Mouse (Mus musculus) myocyte (in vitro differentiated cells): Measurements from ENCODE around the gene Skint8. TPM values are rescaled to one million over a fixed set of nuclear protein-coding genes. Genes with fewer than 3 reads are reported as not detected.
"Not testable (repeated sequence)": the region's sequence is repeated elsewhere in the genome, so short reads cannot be mapped to it uniquely, and the experiment has no call there.

ENCODE experiments used
- H3K27me3 ChIP-seq: one replicate; pipeline ENCODE4 v1.6.1; 2011; ENCODE audit not compliant: control insufficient read depth, insufficient read depth, insufficient read length
- H3K36me3 ChIP-seq: one replicate; pipeline ENCODE4 v1.6.1; 2011; ENCODE audit not compliant: control insufficient read depth, insufficient read depth
- H3K4me2 ChIP-seq: one replicate; pipeline ENCODE4 v1.6.1; 2011; ENCODE audit warnings: low read depth, control low read depth
- H3K4me3 ChIP-seq: one replicate; pipeline ENCODE4 v1.5.1; 2011; ENCODE audit warnings: mild to moderate bottlenecking, control low read depth, moderate library complexity
- H3K79me2 ChIP-seq: one replicate; pipeline ENCODE4 v1.6.1; 2011; ENCODE audit not compliant: control insufficient read depth, insufficient read depth
- H3ac ChIP-seq: one replicate; pipeline ENCODE4 v1.6.1; 2011; ENCODE audit not compliant: control insufficient read depth, insufficient read length
- CEBPB ChIP-seq: IDR thresholded peaks from 2 replicates; pipeline ENCODE4 v1.6.1; 2011; ENCODE audit warnings: mild to moderate bottlenecking, moderate library complexity; ENCODE audit not compliant: poor library complexity, insufficient read depth, severe bottlenecking
- E2F4 ChIP-seq: IDR thresholded peaks from one replicate; pipeline ENCODE4 v1.6.1; 2011; ENCODE audit warnings: mild to moderate bottlenecking, control low read depth, moderate library complexity; ENCODE audit not compliant: insufficient read depth
- MAX ChIP-seq: IDR thresholded peaks from one replicate; pipeline ENCODE4 v1.6.1; 2011; ENCODE audit warnings: low read depth, mild to moderate bottlenecking, control low read depth
- MYOD1 ChIP-seq, 3 experiments: IDR thresholded peaks; one replicate each; pipeline ENCODE4 v1.6.1; 2011; ENCODE audit warnings: control low read depth in 2 of 3, low read depth in 2 of 3, mild to moderate bottlenecking in 2 of 3, moderate library complexity in 1 of 3; ENCODE audit not compliant: insufficient read length in 2 of 3, control insufficient read depth in 1 of 3
- MYOG ChIP-seq, 3 experiments: IDR thresholded peaks; one replicate each; pipeline ENCODE4 v1.6.1; 2011; ENCODE audit warnings: control low read depth in 2 of 3, low read depth in 2 of 3, mild to moderate bottlenecking in 2 of 3; ENCODE audit not compliant: insufficient read length in 2 of 3, control insufficient read depth in 1 of 3, insufficient read depth in 1 of 3
- POLR2A ChIP-seq: IDR thresholded peaks from one replicate; pipeline ENCODE4 v1.6.1; 2011; ENCODE audit warnings: low read depth, mild to moderate bottlenecking, control low read depth, moderate library complexity; ENCODE audit not compliant: insufficient read length
- POLR2AphosphoS2 ChIP-seq: IDR thresholded peaks from one replicate; pipeline ENCODE4 v1.6.1; 2011; ENCODE audit warnings: low read depth, control low read depth; ENCODE audit not compliant: insufficient read length
- REST ChIP-seq: IDR thresholded peaks from one replicate; pipeline ENCODE4 v1.6.1; 2011; ENCODE audit warnings: mild to moderate bottlenecking, control low read depth, moderate library complexity; ENCODE audit not compliant: insufficient read depth, insufficient read length
- SRF ChIP-seq: IDR thresholded peaks from one replicate; pipeline ENCODE4 v1.6.1; 2011; ENCODE audit warnings: low read depth; ENCODE audit not compliant: control insufficient read depth, insufficient read length
- TCF12 ChIP-seq: IDR thresholded peaks from one replicate; pipeline ENCODE4 v1.6.1; 2011; ENCODE audit warnings: mild to moderate bottlenecking, control low read depth; ENCODE audit not compliant: poor library complexity, insufficient read depth, severe bottlenecking
- TCF3 ChIP-seq: IDR thresholded peaks from one replicate; pipeline ENCODE4 v1.6.1; 2011; ENCODE audit warnings: low read depth, control low read depth; ENCODE audit not compliant: insufficient read length
- USF1 ChIP-seq: IDR thresholded peaks from one replicate; pipeline ENCODE4 v1.6.1; 2011; ENCODE audit warnings: low read depth, mild to moderate bottlenecking, control low read depth, moderate library complexity
- polyA plus RNA-seq: library from polyadenylated mRNA; unstranded; fragments of >200 nt; fragmentation: generic; extraction: Trizol; gene quantifications from one replicate; pipeline ENCODE4 v1.2.1, GENCODE M21; 2012; ENCODE audit warnings: missing spikeins

The Skint8 gene
- polyA plus RNA-seq, 1 experiment, result not detected

- Histone ChIP-seq H3K4me2 (no peak overlapping the region), H3ac (no peak overlapping the region), H3K27me3 (no peaks in the 10 kb centered on the region), H3K36me3 (no peaks in the 10 kb centered on the region), H3K79me2 (no peaks in the 10 kb centered on the region), H3K4me3 (no peak overlapping the region)
- no peak for TF ChIP-seq CEBPB
- no peak for TF ChIP-seq MAX
- no peak for TF ChIP-seq POLR2AphosphoS2
- no peak for TF ChIP-seq E2F4
- TF ChIP-seq SRF, result no peak
- TF ChIP-seq USF1, result no peak
- no peak for TF ChIP-seq TCF12
- TF ChIP-seq MYOD1 (IDR thresholded peaks at IDR 0.05; ENCODE audit: control insufficient read depth in 1 of 3, insufficient read length in 2 of 3, low read depth in 2 of 3), result no peak
- TF ChIP-seq REST, result no peak
- no peak for TF ChIP-seq TCF3
- TF ChIP-seq MYOG (IDR thresholded peaks at IDR 0.05; ENCODE audit: control insufficient read depth in 1 of 3, insufficient read depth in 1 of 3, insufficient read length in 2 of 3, low read depth in 2 of 3), result no peak
- TF ChIP-seq POLR2A, result no peak
These were observed 11.3 kb upstream of the Skint8 start for GRCm38 (mm10) chr4:111907926-111908325.

GRCm38 (mm10) chr4:111961309-111961708, 42.1 kb downstream of the Skint8 start:
- no peak overlapping the region for H3K4me2 ChIP-seq
- no peak for TF ChIP-seq TCF3
- no peak for TF ChIP-seq TCF12
- no peak for TF ChIP-seq USF1
- TF ChIP-seq SRF, result no peak
- TF ChIP-seq REST, result no peak
- no peak for TF ChIP-seq POLR2A
- TF ChIP-seq MYOG (IDR thresholded peaks at IDR 0.05; ENCODE audit: control insufficient read depth in 1 of 3, insufficient read depth in 1 of 3, insufficient read length in 2 of 3, low read depth in 2 of 3), result no peak
- TF ChIP-seq MYOD1 (IDR thresholded peaks at IDR 0.05; ENCODE audit: control insufficient read depth in 1 of 3, insufficient read length in 2 of 3, low read depth in 2 of 3), result no peak
- no peak for TF ChIP-seq E2F4
- TF ChIP-seq MAX, result no peak
- no peak for TF ChIP-seq CEBPB
- TF ChIP-seq POLR2AphosphoS2, result no peak

GRCm38 (mm10) chr4:111963241-111963640, 44.0 kb downstream of the Skint8 start:
- H3ac ChIP-seq, H3K4me2 ChIP-seq, H3K27me3 ChIP-seq, H3K79me2 ChIP-seq, H3K4me3 ChIP-seq, H3K36me3 ChIP-seq: not testable (repeated sequence)

More at GRCm38 (mm10) chr4:111961309-111961708, 42.1 kb downstream of the Skint8 start:
- no peak overlapping the region for H3ac ChIP-seq
- no peak overlapping the region for H3K4me3 ChIP-seq
- no peaks in the 10 kb centered on the region for H3K36me3 ChIP-seq
- no peaks in the 10 kb centered on the region for H3K79me2 ChIP-seq
- H3K27me3 ChIP-seq, result no peaks in the 10 kb centered on the region

- Histone ChIP-seq H3K79me2 (no peaks in the 10 kb centered on the region), H3K27me3 (no peaks in the 10 kb centered on the region), H3K4me2 (no peak overlapping the region), H3K4me3 (no peak overlapping the region), H3ac (no peak overlapping the region), H3K36me3 (no peaks in the 10 kb centered on the region)
- no peak for TF ChIP-seq MYOD1 (IDR thresholded peaks at IDR 0.05; ENCODE audit: control insufficient read depth in 1 of 3, insufficient read length in 2 of 3, low read depth in 2 of 3)
- TF ChIP-seq SRF, result no peak
- TF ChIP-seq REST, result no peak
- TF ChIP-seq MAX, result no peak
- no peak for TF ChIP-seq POLR2AphosphoS2
- TF ChIP-seq CEBPB, result no peak
- TF ChIP-seq TCF12, result no peak
- no peak for TF ChIP-seq MYOG (IDR thresholded peaks at IDR 0.05; ENCODE audit: control insufficient read depth in 1 of 3, insufficient read depth in 1 of 3, insufficient read length in 2 of 3, low read depth in 2 of 3)
- TF ChIP-seq USF1, result no peak
- no peak for TF ChIP-seq E2F4
- TF ChIP-seq POLR2A, result no peak
These were observed 44.5 kb downstream of the Skint8 start for GRCm38 (mm10) chr4:111963669-111964068.

GRCm38 (mm10) chr4:111972623-111973022, 53.4 kb downstream of the Skint8 start, which contains the start of gene Skint7:
Gene Skint7 (plus strand): TSS chr4:111972923.
- Histone ChIP-seq H3K79me2 (no peaks in the 10 kb centered on the region), H3K27me3 (no peaks in the 10 kb centered on the region), H3ac (no peak within 1 kb of the TSS), H3K4me3 (no peak within 1 kb of the TSS), H3K4me2 (no peak within 1 kb of the TSS), H3K36me3 (no peaks in the 10 kb centered on the region)
- TF ChIP-seq POLR2AphosphoS2 (no peak), TCF12 (no peak), MYOD1 (IDR thresholded peaks at IDR 0.05; ENCODE audit: control insufficient read depth in 1 of 3, insufficient read length in 2 of 3, low read depth in 2 of 3) (no peak), MYOG (IDR thresholded peaks at IDR 0.05; ENCODE audit: control insufficient read depth in 1 of 3, insufficient read depth in 1 of 3, insufficient read length in 2 of 3, low read depth in 2 of 3) (no peak), SRF (no peak), USF1 (no peak), REST (no peak), TCF3 (no peak), CEBPB (no peak), E2F4 (no peak), MAX (no peak), POLR2A (no peak)

Other genes starting within 250 kb of the Skint8 start
- gene Spata6, start 199.4 kb upstream of the Skint8 start, polyA plus RNA-seq, result 12.9 TPM
- gene Slc5a9, start 16.5 kb upstream of the Skint8 start, polyA plus RNA-seq, result not detected
- not detected for gene Skint7, start 53.5 kb downstream of the Skint8 start, polyA plus RNA-seq
- gene Skint1, start 86.9 kb downstream of the Skint8 start, polyA plus RNA-seq, result not detected
- not detected for gene Skint4, start 152.6 kb downstream of the Skint8 start, polyA plus RNA-seq